Mouse (Mus musculus) stomach, embryonic 16.5 days (tissue): ENCODE data around the gene Ensa. TPM values are rescaled to one million over a fixed set of nuclear protein-coding genes. Genes with fewer than 3 reads are reported as not detected.

Experiments used
- ATAC-seq: fragments of 200-750 bp; cut with Nextera tagmentation; 2 replicates; pipeline ENCODE4 v1.8.0; 2017; ENCODE audit warnings: moderate number of reproducible peaks, moderate TSS enrichment; ENCODE audit not compliant: insufficient read depth, low FRiP score
- H3K27ac ChIP-seq: fragments of 300-500 bp; sonication (generic); 2 replicates; pipeline ENCODE4 v1.5.1; 2014; ENCODE audit warnings: low read length
- H3K27me3 ChIP-seq: fragments of 300-500 bp; sonication (generic); 2 replicates; pipeline ENCODE4 v1.6.1; 2014; ENCODE audit warnings: low read length, control low read depth, mixed read lengths; ENCODE audit not compliant: control insufficient read depth, insufficient read depth
- H3K36me3 ChIP-seq: fragments of 300-500 bp; sonication (generic); 2 replicates; pipeline ENCODE4 v1.6.1; 2014; ENCODE audit warnings: low read length; ENCODE audit not compliant: control insufficient read depth, insufficient read depth
- H3K4me1 ChIP-seq: fragments of 300-500 bp; sonication (generic); 2 replicates; pipeline ENCODE4 v1.6.1; 2014; ENCODE audit warnings: low read length, control low read depth, mixed read lengths; ENCODE audit not compliant: control insufficient read depth, insufficient read depth
- H3K4me2 ChIP-seq: fragments of 300-500 bp; sonication (generic); 2 replicates; pipeline ENCODE4 v1.6.1; 2014; ENCODE audit warnings: low read depth, low read length, mixed read lengths
- H3K4me3 ChIP-seq: fragments of 300-500 bp; sonication (generic); replicated peaks from 2 replicates; pipeline ENCODE4 v1.5.1; 2014; ENCODE audit warnings: mild to moderate bottlenecking, low read length
- H3K9ac ChIP-seq: fragments of 300-500 bp; sonication (generic); 2 replicates; pipeline ENCODE4 v1.6.1; 2014; ENCODE audit warnings: low read length
- H3K9me3 ChIP-seq: fragments of 300-500 bp; sonication (generic); replicated peaks from 2 replicates; pipeline ENCODE4 v1.6.1; 2016; ENCODE audit warnings: low read length, control low read depth; ENCODE audit not compliant: control insufficient read depth
- WGBS: fragments of 180-500 bp; shearing (Covaris S2); extraction: QIAGEN DNeasy Blood & Tissue Kit; methylation state at CpG from one replicate; pipeline ENCODE4 v1.1.7; 2014; 5-methylcytosine and 5-hydroxymethylcytosine counted together
- polyA plus RNA-seq: library from polyadenylated mRNA; unstranded; fragments of >200 nt; fragmentation: Nextera tagmentation; extraction: Ambion mirVana; gene quantifications from 2 replicates; pipeline ENCODE4 v1.2.1, GENCODE M21; 2015

Ensa gene
- polyA plus RNA-seq, 1 experiment from 2014 or later: 70.3 TPM

DNA sequence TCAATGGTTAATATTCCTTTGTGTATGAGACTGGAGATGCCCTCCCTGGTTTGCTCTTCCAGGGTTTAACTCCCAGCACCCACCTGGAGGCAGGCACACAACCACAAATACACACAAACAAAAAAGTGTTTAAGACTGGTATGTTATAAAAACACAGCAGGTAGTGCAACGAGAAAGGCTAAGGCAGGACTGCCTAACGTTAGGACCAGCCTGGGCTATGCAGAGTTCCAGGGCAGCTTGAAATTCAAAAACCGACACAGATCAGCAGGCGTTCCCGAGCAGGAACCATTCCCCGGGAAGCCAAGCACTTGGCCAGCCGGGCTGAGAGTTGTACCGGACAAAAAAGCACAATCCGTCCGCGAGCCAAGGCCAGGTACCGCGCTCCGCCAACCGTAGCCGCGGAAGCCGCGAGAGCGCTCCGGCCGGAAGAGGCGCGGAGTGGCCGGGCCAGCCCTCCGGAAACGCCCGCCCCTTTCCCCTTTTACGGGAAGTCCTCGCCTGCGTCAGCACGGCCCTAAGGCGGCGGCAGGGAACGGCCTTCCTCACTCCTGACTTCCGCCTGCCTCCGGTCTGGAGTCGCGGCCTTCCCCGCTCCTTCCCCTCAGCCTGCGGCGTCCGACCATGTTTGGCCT lies 33.6 kb downstream of the Ensa start, which contains the start of gene Mcl1:
TSS of gene Mcl1 (plus strand) at position 553 of the 632 bp plus-strand sequence.
- Histone ChIP-seq H3K4me1 (peaks cover 29% of the 10 kb centered on the region), H3K9me3 (no peaks in the 10 kb centered on the region), H3K27me3 (no peaks in the 10 kb centered on the region), H3K9ac (peak within 1 kb of the TSS; percentile 100), H3K4me2 (peak within 1 kb of the TSS; percentile 81), H3K27ac (peak within 1 kb of the TSS; percentile 98), H3K36me3 (peaks cover 9% of the 10 kb centered on the region; the same call in 1 of the 2 replicates), H3K4me3 (peak within 1 kb of the TSS; percentile 91)
- WGBS: under 1% methylated on average over 43 of the region's 43 CpGs
- peak; percentile 97 for ATAC-seq

DNA sequence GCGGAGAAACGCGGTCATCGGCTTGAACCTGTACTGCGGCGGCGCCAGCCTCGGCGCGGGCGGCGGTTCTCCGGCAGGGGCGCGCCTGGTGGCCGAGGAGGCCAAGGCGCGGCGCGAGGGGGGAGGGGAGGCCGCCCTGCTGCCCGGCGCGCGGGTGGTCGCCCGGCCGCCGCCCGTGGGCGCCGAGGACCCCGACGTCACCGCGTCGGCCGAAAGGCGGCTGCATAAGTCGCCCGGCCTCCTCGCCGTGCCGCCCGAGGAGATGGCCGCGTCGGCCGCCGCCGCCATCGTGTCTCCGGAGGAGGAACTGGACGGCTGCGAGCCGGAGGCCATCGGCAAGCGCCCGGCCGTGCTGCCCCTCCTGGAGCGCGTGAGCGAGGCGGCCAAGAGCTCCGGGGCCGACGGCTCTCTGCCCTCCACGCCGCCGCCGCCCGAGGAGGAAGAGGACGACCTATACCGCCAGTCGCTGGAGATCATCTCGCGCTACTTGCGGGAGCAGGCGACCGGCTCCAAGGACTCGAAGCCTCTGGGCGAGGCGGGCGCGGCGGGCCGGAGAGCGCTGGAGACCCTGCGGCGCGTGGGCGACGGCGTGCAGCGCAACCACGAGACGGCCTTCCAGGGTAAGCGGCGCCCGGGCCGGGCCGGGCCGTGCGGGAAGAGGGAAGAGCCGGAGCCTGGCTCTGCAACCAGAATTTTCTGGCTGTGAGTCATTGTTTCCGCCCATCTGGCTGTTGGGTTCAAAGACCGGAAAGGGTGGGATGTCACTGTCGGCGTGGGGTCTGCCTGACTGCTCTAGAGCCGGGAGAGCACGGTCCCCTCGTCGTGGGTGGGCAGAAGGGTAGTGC lies 34.3 kb downstream of the Ensa start:
- peaks cover 31% of the 10 kb centered on the region for H3K4me1 ChIP-seq
- under 1% methylated on average over 113 of the region's 113 CpGs for WGBS
- ATAC-seq: peak; percentile 49
- H3K9me3 ChIP-seq: no peaks in the 10 kb centered on the region
- H3K36me3 ChIP-seq: peaks cover 11% of the 10 kb centered on the region; the same call in 1 of the 2 replicates
- H3K27ac ChIP-seq: peak overlapping the region; percentile 98
- no peaks in the 10 kb centered on the region for H3K27me3 ChIP-seq
- peak overlapping the region; percentile 91 for H3K4me3 ChIP-seq
- H3K9ac ChIP-seq: peak overlapping the region; percentile 100
- peak overlapping the region; percentile 81 for H3K4me2 ChIP-seq

- Histone ChIP-seq H3K27me3 (no peaks in the 10 kb centered on the region), H3K4me1 (peaks cover 35% of the 10 kb centered on the region), H3K27ac (peak overlapping the region; percentile 98), H3K9ac (peak overlapping the region; percentile 100), H3K4me3 (peak overlapping the region; percentile 91), H3K9me3 (no peaks in the 10 kb centered on the region), H3K4me2 (peak overlapping the region; percentile 81), H3K36me3 (peaks cover 18% of the 10 kb centered on the region)
- no peak for ATAC-seq
- WGBS: 1% methylated on average over 8 of the region's 8 CpGs
These were observed 35.2 kb downstream of the Ensa start for GRCm38 (mm10) chr3:95659948-95660347.

DNA sequence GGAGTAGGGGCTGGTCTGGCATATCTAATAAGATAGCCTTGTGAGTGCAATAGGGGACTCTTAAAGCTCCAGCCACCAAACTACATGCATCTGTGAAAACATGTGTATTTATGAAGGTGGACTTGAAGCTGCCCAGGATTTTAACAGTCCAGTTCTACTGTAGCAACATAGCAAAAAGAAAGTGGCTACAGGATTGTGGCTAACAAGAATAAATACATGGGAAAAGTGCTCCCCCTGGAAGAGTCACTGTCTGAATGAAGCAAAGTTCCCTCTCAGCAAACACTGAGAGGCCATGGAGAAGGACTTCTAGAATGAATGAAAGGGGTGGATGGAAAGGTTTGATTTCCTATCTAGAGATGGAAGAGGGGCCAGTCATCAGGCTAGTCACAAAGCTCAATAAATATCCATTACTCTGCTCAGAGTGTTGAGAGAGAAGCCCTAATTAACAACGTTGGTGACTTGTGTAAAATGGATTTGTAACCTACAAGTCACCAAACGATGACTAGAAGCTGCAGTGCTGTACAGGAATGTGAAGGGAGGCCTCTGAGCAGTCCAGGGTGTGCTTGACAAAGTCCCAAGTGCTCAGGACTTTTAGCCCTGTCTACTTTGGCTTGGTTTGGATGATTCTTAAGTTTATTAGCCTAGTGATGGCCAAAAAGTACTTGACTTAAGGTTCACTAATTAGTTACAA lies 36.1 kb downstream of the Ensa start:
- no peak for ATAC-seq
- Histone ChIP-seq H3K9ac (peak overlapping the region; percentile 100), H3K4me3 (peak overlapping the region; percentile 91), H3K36me3 (peaks cover 23% of the 10 kb centered on the region), H3K4me2 (peak overlapping the region; percentile 81), H3K9me3 (no peaks in the 10 kb centered on the region), H3K27ac (peak overlapping the region; percentile 28), H3K4me1 (peaks cover 39% of the 10 kb centered on the region), H3K27me3 (no peaks in the 10 kb centered on the region)
- 14% methylated on average over 2 of the region's 2 CpGs for WGBS

DNA sequence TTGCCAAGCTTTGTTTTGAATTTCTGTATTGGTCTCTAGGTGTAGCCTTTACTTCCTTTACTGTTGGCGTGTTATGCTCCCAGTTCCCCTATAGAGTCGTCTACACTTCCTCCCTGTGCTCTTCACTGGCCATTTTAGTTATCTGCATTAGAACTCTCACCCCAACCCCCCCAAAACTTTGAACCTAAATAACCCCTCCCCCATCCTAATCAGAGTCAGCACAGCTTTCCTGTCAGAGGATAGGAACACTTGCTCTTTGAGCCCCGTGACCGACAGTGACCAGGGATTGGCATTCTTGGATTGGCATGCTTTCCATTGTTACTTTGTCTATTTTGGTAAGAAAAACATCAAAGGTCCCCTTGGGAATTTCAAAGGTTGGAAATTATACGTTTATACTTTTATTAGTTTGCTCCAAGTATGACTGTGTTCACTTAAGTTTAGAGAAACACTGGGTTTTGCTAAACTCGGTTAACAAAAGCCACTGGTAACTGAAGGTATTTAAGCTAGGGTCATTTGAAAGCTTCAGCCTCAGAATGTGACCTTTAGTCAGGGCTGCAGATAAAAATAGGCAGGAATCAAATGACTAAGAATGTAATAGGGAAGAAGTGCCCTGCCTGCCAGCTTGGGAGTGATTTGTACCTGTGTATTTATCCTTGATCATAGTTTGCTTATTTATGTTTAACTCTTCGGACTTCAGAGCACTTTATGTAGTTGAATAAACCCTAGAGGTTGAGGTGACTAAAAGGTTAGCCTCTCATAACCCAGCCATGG lies 37.3 kb downstream of the Ensa start:
- WGBS: 26% methylated on average over 7 of the region's 7 CpGs
- Histone ChIP-seq H3K9ac (peak overlapping the region; percentile 12; the same call in 1 of the 2 replicates), H3K36me3 (peaks cover 23% of the 10 kb centered on the region), H3K4me3 (peak overlapping the region; percentile 20), H3K9me3 (no peaks in the 10 kb centered on the region), H3K4me2 (peak overlapping the region; percentile 44), H3K27me3 (no peaks in the 10 kb centered on the region), H3K4me1 (peaks cover 50% of the 10 kb centered on the region), H3K27ac (peak overlapping the region; percentile 96)
- ATAC-seq: no peak

DNA sequence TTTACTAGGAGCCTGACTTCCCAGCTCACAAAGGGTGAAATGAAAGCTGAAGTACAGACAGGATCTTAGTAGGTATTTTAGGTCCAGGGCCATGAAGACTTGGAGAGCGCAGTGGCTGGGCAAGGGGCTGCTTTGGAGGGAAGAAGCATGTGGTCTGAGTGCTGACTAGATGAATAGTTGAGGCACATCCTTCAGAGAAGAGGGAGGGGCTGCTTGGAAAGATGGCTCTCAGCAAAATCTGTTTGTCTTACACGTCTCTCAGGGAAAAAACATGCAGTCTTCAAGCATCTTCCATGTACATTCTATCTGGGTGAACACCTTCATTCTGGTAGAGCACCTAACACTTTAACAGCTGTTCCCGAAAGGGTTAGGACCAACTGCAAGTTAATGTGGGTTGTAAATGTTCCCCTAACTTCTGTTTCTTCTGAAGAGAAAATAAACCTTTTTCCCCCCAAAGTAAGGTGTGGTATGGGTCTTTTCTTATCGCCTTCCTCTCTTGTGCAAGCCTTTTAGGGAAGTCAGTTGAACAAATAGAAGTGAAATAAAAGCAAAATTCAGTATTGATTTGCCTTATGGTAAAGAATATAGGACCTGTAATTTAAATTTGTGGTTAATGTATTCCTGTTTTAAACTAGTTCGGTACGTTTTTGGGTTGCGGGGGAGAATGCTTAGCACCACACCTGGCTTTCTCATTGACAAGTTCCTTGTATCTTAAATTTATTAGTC lies 38.1 kb downstream of the Ensa start:
- Histone ChIP-seq H3K36me3 (peaks cover 23% of the 10 kb centered on the region), H3K4me2 (peak overlapping the region; percentile 44), H3K4me3 (peak overlapping the region; percentile 20; the same call in 1 of the 2 replicates), H3K9me3 (no peaks in the 10 kb centered on the region), H3K4me1 (peaks cover 58% of the 10 kb centered on the region), H3K27ac (peak overlapping the region; percentile 96), H3K9ac (0 out of 2 replicates have a peak overlapping the region, but pooled peaks have one; percentile 12), H3K27me3 (no peaks in the 10 kb centered on the region)
- whole genome bisulfite sequencing: 66% methylated on average over 7 of the region's 7 CpGs
- ATAC-seq: no peak

- Histone ChIP-seq H3K9ac (no peak overlapping the region), H3K27me3 (no peaks in the 10 kb centered on the region), H3K4me1 (peaks cover 63% of the 10 kb centered on the region), H3K36me3 (peaks cover 23% of the 10 kb centered on the region), H3K4me2 (peak overlapping the region; percentile 44; the same call in 1 of the 2 replicates), H3K9me3 (no peaks in the 10 kb centered on the region), H3K4me3 (peak overlapping the region; percentile 4; the same call in 1 of the 2 replicates), H3K27ac (peak overlapping the region; percentile 96; the same call in 1 of the 2 replicates)
- 81% methylated on average over 2 of the region's 2 CpGs for WGBS
- ATAC-seq: no peak
These were observed 38.7 kb downstream of the Ensa start for GRCm38 (mm10) chr3:95663486-95663885.
